ENCODE assay signal across 22 mouse cellular contexts in the genomic region with DNA sequence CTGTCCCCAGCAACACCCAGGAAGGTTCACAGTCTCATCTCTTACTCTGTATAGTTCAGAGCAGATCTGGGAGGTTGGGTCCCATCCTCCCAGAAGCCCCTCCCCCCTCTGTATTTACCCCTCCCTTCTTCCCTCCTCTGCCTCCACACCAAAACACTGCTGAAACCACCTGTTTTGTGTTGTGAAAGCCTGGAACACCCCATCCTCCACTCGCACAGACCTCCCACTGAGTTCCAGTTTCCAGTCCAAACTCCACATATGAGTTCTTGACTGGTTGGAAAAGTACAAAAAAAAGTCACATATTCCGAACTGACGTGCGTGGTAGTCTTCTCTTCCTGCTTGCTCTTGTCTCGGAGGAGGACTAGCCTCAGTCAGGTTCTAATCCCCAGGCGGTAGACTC. TPM values are rescaled to one million over a fixed set of nuclear protein-coding genes. Genes with fewer than 3 reads are reported as not detected.
DNase-seq lines count a peak whose midpoint lies in the region; ATAC-seq lines count a peak whose summit lies in the region.
"Had no signal": no experiment of that assay in that cellular context is flagged by ENCODE, and none has a peak within 500 bp of the region (broad histone marks: within the 10 kb centered on the region; RNA-seq: fewer than 3 reads in every experiment).

No protein-coding gene starts in this region.

- no peaks in the 10 kb centered on the region for H3K9me3 ChIP-seq in embryonic facial prominence, embryonic 11.5 days (replicated peaks; ENCODE audit: control insufficient read depth, low read length)
- no peaks in the 10 kb centered on the region for H3K9me3 ChIP-seq in intestine, embryonic 14.5 days (ENCODE audit: control insufficient read depth, low read length)
- H3K9me3 ChIP-seq in kidney, embryonic 14.5 days (ENCODE audit: control insufficient read depth, low read length) = no peaks in the 10 kb centered on the region
- H3K9me3 ChIP-seq: heart, embryonic 15.5 days; hindbrain, embryonic 12.5 days; liver, embryonic 13.5 days; midbrain, embryonic 15.5 days had no signal

- H3K9ac ChIP-seq in embryonic facial prominence, embryonic 11.5 days (replicated peaks; ENCODE audit: low read length) = no peak overlapping the region
- no peak overlapping the region for H3K9ac ChIP-seq in intestine, embryonic 14.5 days (ENCODE audit: low read length)
- no peak overlapping the region for H3K9ac ChIP-seq in kidney, embryonic 14.5 days (ENCODE audit: low read depth, low read length)
- H3K9ac ChIP-seq: heart, embryonic 15.5 days; hindbrain, embryonic 12.5 days; liver, embryonic 13.5 days; midbrain, embryonic 15.5 days had no signal

- H3K36me3 ChIP-seq in embryonic facial prominence, embryonic 11.5 days (replicated peaks; ENCODE audit: control insufficient read depth, insufficient read depth, low read depth, low read length) = no peaks in the 10 kb centered on the region
- no peaks in the 10 kb centered on the region for H3K36me3 ChIP-seq in intestine, embryonic 14.5 days (ENCODE audit: control insufficient read depth, insufficient read depth, low read length)
- no peaks in the 10 kb centered on the region for H3K36me3 ChIP-seq in kidney, embryonic 14.5 days (ENCODE audit: control insufficient read depth, insufficient read depth, low read length)
- H3K36me3 ChIP-seq: heart, embryonic 15.5 days; hindbrain, embryonic 12.5 days; liver, embryonic 13.5 days; midbrain, embryonic 15.5 days had no signal

- DNase-seq in embryonic facial prominence, embryonic 11.5 days (ENCODE audit: low spot score) = peak; percentile 54
- no peak for DNase-seq in intestine, embryonic 14.5 days (ENCODE audit: low spot score)
- DNase-seq in kidney, postnatal 4 days = peak; percentile 36 to 53
- DNase-seq in heart, postnatal 10 days = no peak
- no peak for DNase-seq in T-cell, adult 2 months (ENCODE audit: low spot score)
- no peak for DNase-seq in thymus, postnatal 14 days
- DNase-seq: cerebellum, postnatal 14 days; embryo, embryonic 11 days; gastrocnemius, postnatal 10 days; heart, adult 2 months; left cerebral cortex, postnatal 4 days; liver, embryonic 13.5 days had no signal

- H3K4me3 ChIP-seq in embryonic facial prominence, embryonic 11.5 days (ENCODE audit: low read depth, low read length) = no peak overlapping the region
- H3K4me3 ChIP-seq in intestine, embryonic 14.5 days (ENCODE audit: low read depth, low read length) = no peak overlapping the region
- H3K4me3 ChIP-seq in kidney, embryonic 14.5 days (ENCODE audit: low read length) = no peak overlapping the region
- H3K4me3 ChIP-seq: heart, adult 2 months; heart, embryonic 15.5 days; hindbrain, embryonic 12.5 days; liver, embryonic 13.5 days; midbrain, embryonic 15.5 days had no signal

- WGBS in embryonic facial prominence, embryonic 11.5 days = 60% methylated on average over 6 of the region's 6 CpGs
- WGBS in intestine, embryonic 14.5 days = 38% methylated on average over 6 of the region's 6 CpGs
- 50% methylated on average over 6 of the region's 6 CpGs for WGBS in kidney, embryonic 14.5 days

- no peak overlapping the region for H3K4me2 ChIP-seq in embryonic facial prominence, embryonic 11.5 days (ENCODE audit: low read depth, low read length)
- H3K4me2 ChIP-seq in intestine, embryonic 14.5 days (ENCODE audit: low read length) = no peak overlapping the region
- peak overlapping the region; percentile 9; the same call in 1 of the 2 replicates for H3K4me2 ChIP-seq in kidney, embryonic 14.5 days (replicated peaks; ENCODE audit: low read depth, low read length)
- H3K4me2 ChIP-seq: heart, embryonic 15.5 days; hindbrain, embryonic 12.5 days; liver, embryonic 13.5 days; midbrain, embryonic 15.5 days had no signal

- ATAC-seq in embryonic facial prominence, embryonic 11.5 days (replicated peaks; ENCODE audit: insufficient number of reproducible peaks, low FRiP score, low TSS enrichment, low read depth) = no peak
- ATAC-seq in intestine, embryonic 14.5 days (replicated peaks; ENCODE audit: low FRiP score, low TSS enrichment, low read depth) = no peak
- ATAC-seq in kidney, embryonic 14.5 days (ENCODE audit: low FRiP score, low TSS enrichment) = peak; percentile 6; the same call in 1 of the 2 replicates
- ATAC-seq: inflammation-experienced regulatory T-cells, adult 6 months; lung, postnatal 0 days; midbrain, embryonic 15.5 days had no signal

- intact Hi-C loops in heart, postnatal 10 days (cut with DNase I) = no loop called here

- peaks cover 5% of the 10 kb centered on the region for H3K27me3 ChIP-seq in embryonic facial prominence, embryonic 11.5 days (ENCODE audit: control insufficient read depth, insufficient read depth, low read length)
- H3K27me3 ChIP-seq in intestine, embryonic 14.5 days (replicated peaks; ENCODE audit: control insufficient read depth, insufficient read depth, low read length) = peaks cover 21% of the 10 kb centered on the region
- H3K27me3 ChIP-seq in kidney, embryonic 14.5 days (ENCODE audit: control insufficient read depth, insufficient read depth, low read length) = 0 out of 2 replicates have a peak, but pooled peaks cover 3% of the 10 kb centered on the region

- H3K4me1 ChIP-seq in embryonic facial prominence, embryonic 11.5 days (ENCODE audit: control insufficient read depth, insufficient read depth, low read length) = peaks cover 2% of the 10 kb centered on the region
- H3K4me1 ChIP-seq in intestine, embryonic 14.5 days (replicated peaks; ENCODE audit: control insufficient read depth, insufficient read depth, low read length) = peaks cover 47% of the 10 kb centered on the region
- H3K4me1 ChIP-seq in kidney, embryonic 14.5 days (ENCODE audit: control insufficient read depth, insufficient read depth, low read length) = peaks cover 41% of the 10 kb centered on the region

- H3K27ac ChIP-seq in embryonic facial prominence, embryonic 11.5 days (replicated peaks; ENCODE audit: low read depth, low read length) = no peak overlapping the region
- peak overlapping the region; percentile 23 for H3K27ac ChIP-seq in intestine, embryonic 14.5 days (ENCODE audit: low read depth)
- H3K27ac ChIP-seq in kidney, embryonic 14.5 days (ENCODE audit: low read depth, low read length) = peak overlapping the region; percentile 80; the same call in 1 of the 2 replicates
- H3K27ac ChIP-seq: heart, adult 2 months; heart, embryonic 15.5 days; hindbrain, embryonic 12.5 days; liver, embryonic 13.5 days; midbrain, embryonic 15.5 days had no signal

RNA-seq across cellular contexts. Expression of gene Tmem174, which starts 45.8 kb away (rescaled TPM):
- not detected in 2 replicates for polyA plus RNA-seq in embryonic facial prominence, embryonic 11.5 days (2014; fragmentation: Nextera tagmentation; extraction: Ambion mirVana)
- 0.15 and 0.20 TPM in 2 replicates for polyA plus RNA-seq in intestine, embryonic 14.5 days (2014; fragmentation: Nextera tagmentation; extraction: Ambion mirVana)
- polyA plus RNA-seq in kidney, embryonic 14.5 days (2014; fragmentation: Nextera tagmentation; extraction: Ambion mirVana) = 4.4 and 9.3 TPM in 2 replicates
- total RNA-seq in heart, postnatal 10 days (2021) = not detected
- total RNA-seq: ES-E14; gastrocnemius, postnatal 10 days; heart, adult 2 months; layer of hippocampus, postnatal 25 days; left cerebral cortex, postnatal 4 days; megakaryocyte progenitor cell, adult 5-6 weeks had no signal
- polyA plus RNA-seq: heart, adult 2 months; heart, embryonic 15.5 days; hindbrain, embryonic 12.5 days; inflammation-experienced regulatory T-cells, adult 6 months; liver, embryonic 13.5 days; midbrain, embryonic 15.5 days; thymus, postnatal 0 days had no signal

Comparison
In these comparisons a context has a peak if more than half of its experiments do, and no peak if none do; other contexts are left out.
1. DNase-seq: peak in embryonic facial prominence, embryonic 11.5 days (single experiment) and kidney, postnatal 4 days (2 of 2); none in intestine, embryonic 14.5 days (single experiment), heart, postnatal 10 days (0 of 2), T-cell, adult 2 months (single experiment) and thymus, postnatal 14 days (single experiment).